Mouse (Mus musculus) neural tube, embryonic 14.5 days (tissue): ENCODE measurements around the gene Lekr1. TPM values are rescaled to one million over a fixed set of nuclear protein-coding genes. Genes with fewer than 3 reads are reported as not detected.

Source experiments
- ATAC-seq: fragments of 200-750 bp; cut with Nextera tagmentation; 2 replicates; pipeline ENCODE4 v1.8.0; 2017; ENCODE audit warnings: low read depth, mild to moderate bottlenecking, moderate TSS enrichment, moderate library complexity
- H3K27ac ChIP-seq: fragments of 300-500 bp; sonication (generic); 2 replicates; pipeline ENCODE4 v1.5.1; 2014; ENCODE audit warnings: low read depth, mild to moderate bottlenecking, control low read depth, low read length, moderate library complexity, mixed read lengths
- H3K27me3 ChIP-seq: fragments of 300-500 bp; sonication (generic); 2 replicates; pipeline ENCODE4 v1.6.1; 2014; ENCODE audit warnings: low read length; ENCODE audit not compliant: control insufficient read depth, insufficient read depth
- H3K36me3 ChIP-seq: fragments of 300-500 bp; sonication (generic); 2 replicates; pipeline ENCODE4 v1.6.1; 2014; ENCODE audit warnings: low read length, mixed read lengths; ENCODE audit not compliant: control insufficient read depth, insufficient read depth
- H3K4me1 ChIP-seq: fragments of 300-500 bp; sonication (generic); 2 replicates; pipeline ENCODE4 v1.6.1; 2014; ENCODE audit warnings: low read length; ENCODE audit not compliant: control insufficient read depth, insufficient read depth
- H3K4me2 ChIP-seq: fragments of 300-500 bp; sonication (generic); 2 replicates; pipeline ENCODE4 v1.6.1; 2014; ENCODE audit warnings: mild to moderate bottlenecking, low read depth, low read length, control low read depth
- H3K4me3 ChIP-seq: fragments of 300-500 bp; sonication (generic); 2 replicates; pipeline ENCODE4 v1.5.1; 2014; ENCODE audit warnings: low read depth, low read length, control low read depth, mixed read lengths
- H3K9ac ChIP-seq: fragments of 300-500 bp; sonication (generic); replicated peaks from 2 replicates; pipeline ENCODE4 v1.6.1; 2014; ENCODE audit warnings: low read depth, mild to moderate bottlenecking, control low read depth, low read length, mixed read lengths
- H3K9me3 ChIP-seq: fragments of 300-500 bp; sonication (generic); 2 replicates; pipeline ENCODE4 v1.6.1; 2016; ENCODE audit warnings: low read length; ENCODE audit not compliant: control insufficient read depth
- WGBS: fragments of 180-500 bp; shearing (Covaris S2); extraction: QIAGEN DNeasy Blood & Tissue Kit; methylation state at CpG from one replicate; pipeline ENCODE4 v1.1.7; 2014; 5-methylcytosine and 5-hydroxymethylcytosine counted together
- polyA plus RNA-seq: library from polyadenylated mRNA; unstranded; fragments of >200 nt; fragmentation: Nextera tagmentation; extraction: Ambion mirVana; gene quantifications from 2 replicates; pipeline ENCODE4 v1.2.1, GENCODE M21; 2014

Lekr1 gene
- polyA plus RNA-seq, 1 experiment from 2014 or later, result 11.1 TPM

DNA sequence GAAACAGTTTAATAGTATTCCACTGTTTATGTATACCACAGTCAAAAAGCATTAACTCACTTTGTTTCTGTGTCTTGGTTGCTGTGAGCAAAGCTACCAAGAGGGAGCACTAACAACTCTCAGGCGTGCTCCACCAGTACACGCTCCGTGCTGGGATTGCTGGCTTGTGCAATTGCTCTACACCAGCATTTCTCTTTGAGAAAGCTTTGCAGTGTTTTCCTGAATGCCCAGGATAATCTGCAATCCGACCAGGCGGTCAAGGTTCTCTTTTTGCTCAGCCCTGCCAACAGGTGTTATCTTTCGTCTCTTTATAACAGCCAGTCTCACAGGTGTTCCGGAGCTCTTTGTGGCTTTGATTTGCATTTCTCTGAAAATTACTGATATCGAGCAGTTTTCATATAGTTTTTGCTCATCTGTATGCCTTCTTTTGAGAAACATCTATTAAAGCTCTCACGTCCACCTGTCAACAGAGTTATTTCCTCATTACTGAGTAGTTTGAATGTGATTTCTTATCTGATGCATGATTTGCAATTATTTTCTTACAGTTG, 36.4 kb upstream of the Lekr1 start:
- no peak for ATAC-seq
- no peak overlapping the region for H3K27ac ChIP-seq
- H3K9ac ChIP-seq, result no peak overlapping the region
- no peak overlapping the region for H3K4me2 ChIP-seq
- H3K36me3 ChIP-seq, result no peaks in the 10 kb centered on the region
- no peaks in the 10 kb centered on the region for H3K4me1 ChIP-seq
- 87% methylated on average over 9 of the region's 9 CpGs for WGBS
- no peaks in the 10 kb centered on the region for H3K27me3 ChIP-seq
- H3K4me3 ChIP-seq, result no peak overlapping the region
- H3K9me3 ChIP-seq, result no peaks in the 10 kb centered on the region

DNA sequence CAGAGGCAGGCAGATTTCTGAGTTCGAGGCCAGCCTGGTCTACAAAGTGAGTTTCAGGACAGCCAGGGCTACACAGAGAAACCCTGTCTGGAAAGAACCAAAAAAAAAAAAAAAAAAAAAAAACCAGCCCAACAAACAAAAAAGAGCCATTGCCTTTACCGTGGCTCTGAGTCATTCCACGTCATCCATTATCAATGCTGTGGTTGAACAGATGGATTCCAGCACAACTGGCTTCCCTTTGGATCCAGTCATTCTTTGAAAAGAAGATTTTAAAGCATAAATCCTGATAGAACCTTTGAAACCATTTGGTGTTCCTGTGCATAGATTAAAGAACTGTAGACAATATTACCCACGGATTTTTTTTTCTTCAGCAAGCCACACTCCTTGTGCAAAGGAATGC, 32.4 kb upstream of the Lekr1 start:
- no peaks in the 10 kb centered on the region for H3K9me3 ChIP-seq
- no peaks in the 10 kb centered on the region for H3K36me3 ChIP-seq
- H3K27ac ChIP-seq, result no peak overlapping the region
- H3K4me3 ChIP-seq, result no peak overlapping the region
- no peak overlapping the region for H3K4me2 ChIP-seq
- no peaks in the 10 kb centered on the region for H3K27me3 ChIP-seq
- no peak for ATAC-seq
- 80% methylated on average over 4 of the region's 4 CpGs for WGBS
- H3K9ac ChIP-seq, result no peak overlapping the region
- no peaks in the 10 kb centered on the region for H3K4me1 ChIP-seq

DNA sequence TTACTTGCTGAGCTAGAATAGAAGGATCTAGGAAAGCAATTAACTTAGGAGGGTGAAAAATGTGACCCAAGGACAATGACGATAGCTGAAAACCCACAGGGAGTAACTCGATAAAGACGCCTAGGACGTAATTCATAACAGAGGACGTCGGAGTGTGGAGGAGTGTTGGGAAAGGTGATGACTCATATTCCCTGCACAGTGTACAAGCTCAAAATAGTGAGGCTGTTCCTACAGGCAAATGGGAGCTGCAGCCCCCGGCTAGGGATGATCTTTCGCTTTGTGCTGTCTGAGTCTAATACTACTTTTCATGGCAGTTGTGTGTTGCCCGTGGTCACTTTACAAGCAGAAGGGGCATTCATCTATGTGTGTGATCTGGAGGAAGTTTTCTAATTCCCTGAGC, 30.0 kb upstream of the Lekr1 start:
- H3K9me3 ChIP-seq, result no peaks in the 10 kb centered on the region
- no peaks in the 10 kb centered on the region for H3K36me3 ChIP-seq
- no peak overlapping the region for H3K4me2 ChIP-seq
- no peak overlapping the region for H3K4me3 ChIP-seq
- peak; percentile 58 for ATAC-seq
- H3K27me3 ChIP-seq, result no peaks in the 10 kb centered on the region
- no peak overlapping the region for H3K9ac ChIP-seq
- H3K27ac ChIP-seq, result no peak overlapping the region
- 50% methylated on average over 9 of the region's 9 CpGs for WGBS
- H3K4me1 ChIP-seq, result no peaks in the 10 kb centered on the region

DNA sequence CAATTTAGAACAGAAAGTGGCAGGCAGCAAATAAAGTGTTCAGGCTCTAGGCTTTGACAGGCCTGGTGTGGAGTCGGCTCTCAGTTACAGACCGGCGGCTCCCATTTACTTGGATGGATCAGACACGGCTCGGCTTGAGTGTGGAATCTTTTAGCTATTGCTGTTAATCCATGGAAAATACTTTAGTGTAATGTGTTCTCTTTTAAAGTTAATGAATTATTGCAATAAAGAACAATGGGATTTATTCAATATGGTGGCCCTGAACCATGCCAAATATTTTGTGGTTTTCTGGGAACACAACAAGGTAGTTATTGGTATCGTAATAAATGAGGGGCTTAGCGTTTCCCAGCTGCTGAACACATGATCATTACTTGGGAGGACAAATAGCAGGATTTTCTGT, 28.7 kb upstream of the Lekr1 start:
- Histone ChIP-seq H3K27ac (no peak overlapping the region), H3K9ac (no peak overlapping the region), H3K36me3 (no peaks in the 10 kb centered on the region), H3K4me3 (no peak overlapping the region), H3K4me2 (no peak overlapping the region), H3K4me1 (no peaks in the 10 kb centered on the region), H3K27me3 (no peaks in the 10 kb centered on the region), H3K9me3 (no peaks in the 10 kb centered on the region)
- ATAC-seq, result no peak
- WGBS, result 68% methylated on average over 7 of the region's 7 CpGs

DNA sequence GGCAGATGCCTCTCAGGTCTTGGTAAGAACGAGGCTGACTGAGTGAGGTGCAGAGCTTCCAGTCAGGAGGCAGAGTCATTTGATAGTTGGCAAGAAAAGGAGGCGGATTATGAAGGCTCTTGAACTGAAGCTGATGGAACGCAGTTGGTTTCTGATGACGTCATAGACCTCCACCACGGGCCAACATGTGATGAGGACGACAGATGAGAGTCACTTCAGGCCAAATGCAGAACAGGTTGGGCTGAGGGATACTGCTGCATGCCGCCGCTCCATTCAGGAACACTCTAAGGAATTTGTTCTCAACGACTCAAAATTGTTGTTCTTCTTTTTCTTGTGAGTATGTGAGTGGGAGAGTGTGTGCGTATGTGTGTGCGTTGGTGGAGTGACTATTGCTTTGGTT, 27.1 kb upstream of the Lekr1 start:
- H3K4me3 ChIP-seq, result no peak overlapping the region
- no peak overlapping the region for H3K4me2 ChIP-seq
- 94% methylated on average over 11 of the region's 11 CpGs for whole genome bisulfite sequencing
- no peaks in the 10 kb centered on the region for H3K36me3 ChIP-seq
- no peaks in the 10 kb centered on the region for H3K27me3 ChIP-seq
- no peaks in the 10 kb centered on the region for H3K9me3 ChIP-seq
- H3K27ac ChIP-seq, result no peak overlapping the region
- H3K4me1 ChIP-seq, result no peaks in the 10 kb centered on the region
- ATAC-seq, result no peak
- no peak overlapping the region for H3K9ac ChIP-seq

DNA sequence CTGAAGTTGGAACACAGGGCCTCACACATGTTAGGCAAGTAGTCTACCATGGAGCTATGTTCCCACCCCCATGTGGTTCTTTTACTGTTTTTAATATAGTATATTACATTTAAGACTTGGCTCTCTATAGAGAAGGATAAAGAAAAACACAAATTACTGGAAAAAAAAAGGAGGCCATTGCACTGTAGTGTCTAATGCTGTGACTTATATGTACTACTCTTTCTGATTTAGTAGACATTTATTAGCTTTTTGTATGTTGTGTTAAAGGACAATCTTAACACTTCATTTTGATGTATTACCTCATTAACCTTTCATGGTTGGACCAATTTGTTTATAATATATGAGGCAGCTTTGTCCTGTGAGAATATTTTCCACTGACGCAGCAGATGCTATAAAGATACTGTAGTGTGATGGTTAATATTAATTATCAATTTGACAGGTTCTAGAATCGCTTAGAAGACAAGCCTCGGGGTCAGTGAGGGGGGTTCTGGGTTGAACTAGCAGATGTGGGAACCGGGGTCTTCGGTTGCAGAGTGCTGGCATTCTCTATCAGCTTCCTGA, 26.5 kb upstream of the Lekr1 start:
- Histone ChIP-seq H3K4me1 (no peaks in the 10 kb centered on the region), H3K36me3 (no peaks in the 10 kb centered on the region), H3K27me3 (no peaks in the 10 kb centered on the region), H3K27ac (no peak overlapping the region), H3K4me2 (no peak overlapping the region), H3K4me3 (no peak overlapping the region), H3K9me3 (no peaks in the 10 kb centered on the region), H3K9ac (no peak overlapping the region)
- ATAC-seq, result peak; percentile 23; the same call in 1 of the 2 replicates
- WGBS, result 52% methylated on average over 5 of the region's 5 CpGs

DNA sequence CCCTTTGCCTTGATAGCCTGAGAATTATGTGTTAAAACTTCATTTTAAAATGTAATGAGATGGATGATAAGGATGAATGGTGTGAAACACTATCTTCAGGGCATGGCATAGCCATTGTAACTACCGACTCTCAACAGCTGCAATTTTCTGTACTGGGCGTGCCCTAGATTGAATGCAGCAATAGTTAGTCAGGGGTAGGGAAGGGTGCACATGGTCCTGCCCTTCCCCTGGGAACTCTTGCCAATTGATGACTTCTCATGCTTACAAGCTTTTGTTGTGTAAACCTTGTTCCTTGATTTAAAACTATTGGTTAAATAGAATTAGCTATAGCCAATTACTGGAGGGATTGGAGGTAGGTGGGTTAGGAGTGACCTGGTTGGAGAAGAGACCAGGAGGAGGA, 23.1 kb upstream of the Lekr1 start:
- Histone ChIP-seq H3K4me1 (no peaks in the 10 kb centered on the region), H3K4me2 (no peak overlapping the region), H3K27ac (no peak overlapping the region), H3K9me3 (no peaks in the 10 kb centered on the region), H3K4me3 (no peak overlapping the region), H3K36me3 (no peaks in the 10 kb centered on the region), H3K9ac (no peak overlapping the region), H3K27me3 (no peaks in the 10 kb centered on the region)
- ATAC-seq, result no peak
- 65% methylated on average over 2 of the region's 2 CpGs for WGBS

DNA sequence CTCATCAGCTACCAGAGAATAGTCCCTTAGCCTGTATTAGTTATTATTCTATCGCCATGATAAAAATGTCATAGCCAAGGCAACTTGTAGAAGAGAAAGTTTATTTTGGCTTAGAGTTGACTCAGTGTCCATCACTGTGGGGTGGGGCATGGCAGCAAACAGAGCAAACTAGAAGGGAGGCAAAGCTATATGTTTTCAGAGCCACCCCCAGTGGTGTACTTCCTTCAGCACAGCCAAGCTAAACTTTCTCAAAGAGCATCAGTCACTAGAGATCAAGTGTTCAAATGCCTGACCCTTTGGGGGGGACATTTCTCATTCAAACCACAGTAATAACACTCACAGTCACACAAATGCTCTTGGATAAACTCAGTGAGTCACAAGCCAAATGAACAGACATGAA, 22.4 kb upstream of the Lekr1 start:
- Histone ChIP-seq H3K9me3 (no peaks in the 10 kb centered on the region), H3K4me2 (no peak overlapping the region), H3K36me3 (no peaks in the 10 kb centered on the region), H3K9ac (no peak overlapping the region), H3K4me3 (no peak overlapping the region), H3K27ac (no peak overlapping the region), H3K27me3 (no peaks in the 10 kb centered on the region), H3K4me1 (no peaks in the 10 kb centered on the region)
- ATAC-seq, result no peak
- 96% methylated on average over 1 of the region's 1 CpGs for WGBS

DNA sequence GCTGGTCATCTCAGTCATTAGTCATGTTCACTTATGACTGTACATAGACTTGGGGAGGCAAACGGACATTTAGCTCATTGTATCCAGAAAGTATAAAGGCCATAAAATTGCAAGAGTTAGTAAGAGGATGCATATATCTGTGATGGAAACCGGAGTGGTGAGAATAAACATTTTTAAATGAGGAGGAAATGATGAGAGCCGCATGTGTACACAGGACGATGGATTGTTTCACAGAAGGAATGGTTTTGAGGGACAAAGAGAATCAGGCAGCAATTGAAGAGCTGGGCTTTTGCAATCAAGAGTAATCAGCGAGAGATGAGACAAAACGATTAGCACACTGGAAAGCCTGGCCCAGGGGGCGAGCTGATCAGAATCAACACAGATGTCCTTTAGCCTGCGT, 18.4 kb upstream of the Lekr1 start:
- Histone ChIP-seq H3K4me1 (no peaks in the 10 kb centered on the region), H3K9ac (no peak overlapping the region)

More for the DNA sequence above, 18.4 kb upstream of the Lekr1 start:
- Histone ChIP-seq H3K36me3 (no peaks in the 10 kb centered on the region), H3K9me3 (no peaks in the 10 kb centered on the region), H3K27me3 (no peaks in the 10 kb centered on the region), H3K27ac (no peak overlapping the region), H3K4me2 (no peak overlapping the region), H3K4me3 (no peak overlapping the region)
- 83% methylated on average over 8 of the region's 8 CpGs for WGBS
- ATAC-seq, result no peak
